Mouse (Mus musculus) liver, adult 2 months (tissue): ENCODE data around the gene Ptprg. TPM values are rescaled to one million over a fixed set of nuclear protein-coding genes. Genes with fewer than 3 reads are reported as not detected.

Experiments
- DNase-seq: peaks from one replicate; pipeline ENCODE4 v3.0.0-alpha.2; 2011; ENCODE audit warnings: low read depth, low spot score; ENCODE audit errors: extremely low read depth
- H3K27ac ChIP-seq: fragments of 200-500 bp; replicated peaks from 2 replicates; pipeline ENCODE4 v1.5.1; 2012; ENCODE audit warnings: low read depth, mild to moderate bottlenecking, control low read depth, inconsistent platforms, low read length; ENCODE audit not compliant: insufficient read depth
- H3K27me3 ChIP-seq: fragments of 200-500 bp; 2 replicates; pipeline ENCODE4 v1.6.1; 2012; ENCODE audit warnings: mild to moderate bottlenecking, moderate library complexity, low read length, inconsistent platforms; ENCODE audit not compliant: control insufficient read depth, insufficient read depth
- H3K36me3 ChIP-seq: fragments of 200-500 bp; 2 replicates; pipeline ENCODE4 v1.6.1; 2012; ENCODE audit warnings: low read length, inconsistent platforms; ENCODE audit not compliant: control insufficient read depth, insufficient read depth
- H3K4me1 ChIP-seq: fragments of 200-500 bp; 2 replicates; pipeline ENCODE4 v1.6.1; 2011; ENCODE audit warnings: low read length; ENCODE audit not compliant: control insufficient read depth, insufficient read depth
- H3K4me3 ChIP-seq: fragments of 200-500 bp; 2 replicates; pipeline ENCODE4 v1.5.1; 2011; ENCODE audit warnings: low read depth, mild to moderate bottlenecking, control low read depth, low read length, moderate library complexity; ENCODE audit not compliant: insufficient read depth
- H3K79me2 ChIP-seq: fragments of 200-500 bp; 2 replicates; pipeline ENCODE4 v1.6.1; 2012; ENCODE audit warnings: inconsistent platforms, mild to moderate bottlenecking, low read length, moderate library complexity; ENCODE audit not compliant: control insufficient read depth, insufficient read depth
- H3K9ac ChIP-seq: fragments of 200-500 bp; 2 replicates; pipeline ENCODE4 v1.6.1; 2012; ENCODE audit warnings: low read depth, mild to moderate bottlenecking, control low read depth, inconsistent platforms, low read length
- CTCF ChIP-seq: fragments of 200-500 bp; IDR thresholded peaks from 2 replicates; pipeline ENCODE4 v1.5.1; 2011; ENCODE audit warnings: low read depth, low read length, control low read depth
- POLR2A ChIP-seq: fragments of 200-500 bp; IDR thresholded peaks from 2 replicates; pipeline ENCODE4 v1.6.1; 2011; ENCODE audit warnings: low read length, control low read depth; ENCODE audit not compliant: insufficient read depth; ENCODE audit errors: extremely low read depth
- WGBS: fragments of 180-500 bp; shearing (Covaris S2); methylation state at CpG from one replicate; pipeline ENCODE4 v1.1.7; 2018; 5-methylcytosine and 5-hydroxymethylcytosine counted together
- polyA plus RNA-seq: library from polyadenylated mRNA; depleted of rRNA; stranded (reverse); fragments of >200 nt; gene quantifications from 2 replicates; pipeline ENCODE4 v1.2.3, GENCODE M21; 2012
- total RNA-seq: library from RNA; depleted of rRNA; stranded (reverse); fragments of >200 nt; gene quantifications from 2 replicates; pipeline ENCODE4 v1.2.3, GENCODE M21; 2014

Gene Ptprg
- total and polyA plus RNA-seq, 2 experiments, result 17.4 to 19.9 TPM

- Histone ChIP-seq H3K27ac (no peak overlapping the region), H3K79me2 (no peaks in the 10 kb centered on the region), H3K9ac (no peak overlapping the region), H3K36me3 (no peaks in the 10 kb centered on the region), H3K4me1 (no peaks in the 10 kb centered on the region), H3K4me3 (no peak overlapping the region), H3K27me3 (no peaks in the 10 kb centered on the region)
- TF ChIP-seq CTCF, result no peak
- no peak for TF ChIP-seq POLR2A
- 85% methylated on average over 1 of the region's 1 CpGs for WGBS
- no peak for DNase-seq
Measured at GRCm38 (mm10) chr14:11534456-11534855, 18.9 kb upstream of the Ptprg start.

- TF ChIP-seq CTCF, result no peak
- TF ChIP-seq POLR2A, result no peak
- no peak for DNase-seq
Measured at GRCm38 (mm10) chr14:11536121-11536520, 17.2 kb upstream of the Ptprg start.

GRCm38 (mm10) chr14:11551892-11552291 is 1.4 kb upstream of the Ptprg start:
- Histone ChIP-seq H3K4me3 (no peak overlapping the region), H3K27ac (no peak overlapping the region), H3K9ac (no peak overlapping the region), H3K36me3 (no peaks in the 10 kb centered on the region), H3K4me1 (peaks cover 16% of the 10 kb centered on the region), H3K79me2 (peaks cover 15% of the 10 kb centered on the region; the same call in 1 of the 2 replicates), H3K27me3 (no peaks in the 10 kb centered on the region)
- 14% methylated on average over 11 of the region's 11 CpGs for WGBS
- no peak for DNase-seq
- TF ChIP-seq CTCF (no peak), POLR2A (no peak)

More at GRCm38 (mm10) chr14:11536121-11536520, 17.2 kb upstream of the Ptprg start:
- H3K9ac ChIP-seq, result no peak overlapping the region
- H3K4me1 ChIP-seq, result no peaks in the 10 kb centered on the region
- no peak overlapping the region for H3K4me3 ChIP-seq
- H3K27me3 ChIP-seq, result no peaks in the 10 kb centered on the region
- no peaks in the 10 kb centered on the region for H3K79me2 ChIP-seq
- H3K36me3 ChIP-seq, result no peaks in the 10 kb centered on the region
- H3K27ac ChIP-seq, result no peak overlapping the region
- 86% methylated on average over 5 of the region's 5 CpGs for WGBS

GRCm38 (mm10) chr14:11552521-11553272 is 635 bp upstream of the Ptprg start:
- peaks cover 18% of the 10 kb centered on the region; the same call in 1 of the 2 replicates for H3K79me2 ChIP-seq
- no peak for TF ChIP-seq POLR2A
- no peak for TF ChIP-seq CTCF
- 2% methylated on average over 33 of the region's 33 CpGs for WGBS
- peak overlapping the region; percentile 74 for H3K9ac ChIP-seq
- peak; percentile 71 for DNase-seq
- peaks cover 16% of the 10 kb centered on the region for H3K4me1 ChIP-seq
- peak overlapping the region; percentile 82 for H3K27ac ChIP-seq
- H3K36me3 ChIP-seq, result no peaks in the 10 kb centered on the region
- H3K27me3 ChIP-seq, result no peaks in the 10 kb centered on the region
- H3K4me3 ChIP-seq, result peak overlapping the region; percentile 62

GRCm38 (mm10) chr14:11553679-11554305 is 460 bp downstream of the Ptprg start:
- WGBS, result under 1% methylated on average over 57 of the region's 57 CpGs
- H3K27me3 ChIP-seq, result no peaks in the 10 kb centered on the region
- peaks cover 27% of the 10 kb centered on the region; the same call in 1 of the 2 replicates for H3K79me2 ChIP-seq
- DNase-seq, result peak; percentile 18
- H3K4me3 ChIP-seq, result peak overlapping the region; percentile 71
- H3K4me1 ChIP-seq, result peaks cover 16% of the 10 kb centered on the region
- no peaks in the 10 kb centered on the region for H3K36me3 ChIP-seq
- peak overlapping the region; percentile 94 for H3K9ac ChIP-seq
- H3K27ac ChIP-seq, result peak overlapping the region; percentile 88
- TF ChIP-seq CTCF (no peak), POLR2A (no peak)
